Mouse (Mus musculus) yolk sac, embryonic 10.5 days (tissue): ENCODE measurements at regions not wholly inside any gene's neighbourhood (a gene's known extent, or its start where the extent isn't known, plus 50 kb on each side); places are given as distances from the start of the nearest gene placed in this dataset.
A peak's percentile ranks its signal among the peaks of the same experiment; 100 is the strongest.

ENCODE experiments used
- DNase-seq: peaks from one replicate; pipeline ENCODE4 v3.0.0-alpha.2; 2017; ENCODE audit warnings: low spot score

DNA sequence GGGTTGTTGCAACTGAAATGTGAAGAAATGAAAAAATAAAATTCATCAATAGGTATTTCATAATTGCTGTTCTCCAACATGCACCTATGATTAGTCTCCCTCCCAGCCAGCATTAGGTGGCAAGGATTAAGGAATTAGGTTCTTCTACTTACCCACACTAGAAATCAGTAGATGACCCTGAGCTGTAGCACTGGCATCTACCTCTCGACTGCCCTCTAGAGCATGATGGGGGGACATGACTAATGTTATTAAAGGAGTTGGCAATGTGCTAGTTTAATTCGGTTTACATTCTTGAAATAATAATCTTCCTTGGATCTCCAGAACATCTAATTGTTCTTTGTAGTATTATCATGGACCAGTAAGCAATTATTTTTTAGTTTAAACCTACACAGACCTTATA lies 370.9 kb downstream of the Dcdc2c start:
- DNase-seq: no peak

DNA sequence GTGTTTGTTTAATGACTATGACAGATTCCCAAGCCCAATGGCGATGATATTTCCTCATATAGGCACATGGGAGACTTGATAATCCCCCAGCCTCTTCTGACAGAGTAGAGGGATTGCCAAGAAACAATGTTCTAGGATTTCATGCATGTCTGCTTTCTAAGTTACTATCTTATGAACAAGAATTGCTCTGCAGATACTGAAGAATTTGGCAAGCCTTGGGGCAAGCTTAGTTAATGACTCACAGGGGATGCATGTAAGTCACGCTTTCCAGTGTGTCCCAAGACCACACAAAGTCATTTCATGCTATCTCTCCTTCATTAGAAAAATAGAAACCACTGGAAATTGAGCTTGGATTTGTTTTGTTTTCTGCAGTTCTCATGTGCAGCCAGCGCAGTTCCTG lies 376.2 kb downstream of the Dcdc2c start:
- no peak for DNase-seq

DNA sequence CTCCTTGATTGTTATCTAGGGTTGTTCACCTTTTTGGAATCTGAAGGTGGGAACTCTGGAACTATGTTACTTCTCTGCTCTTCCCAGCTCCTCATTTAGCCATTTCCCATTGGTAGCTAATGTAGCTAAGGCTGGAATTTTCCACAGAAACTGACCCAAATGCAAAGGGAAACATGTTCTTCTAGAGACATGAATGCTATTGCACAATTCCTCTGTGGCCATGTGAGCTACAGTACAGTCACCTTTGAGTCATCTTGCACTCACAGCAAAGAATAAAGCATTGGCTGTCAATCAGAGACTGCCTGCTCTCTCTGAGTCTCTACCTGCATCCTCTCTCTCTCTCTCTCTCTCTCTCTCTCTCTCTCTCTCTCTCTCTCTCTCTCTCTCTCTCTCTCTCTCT lies 378.1 kb downstream of the Dcdc2c start:
- no peak for DNase-seq

DNA sequence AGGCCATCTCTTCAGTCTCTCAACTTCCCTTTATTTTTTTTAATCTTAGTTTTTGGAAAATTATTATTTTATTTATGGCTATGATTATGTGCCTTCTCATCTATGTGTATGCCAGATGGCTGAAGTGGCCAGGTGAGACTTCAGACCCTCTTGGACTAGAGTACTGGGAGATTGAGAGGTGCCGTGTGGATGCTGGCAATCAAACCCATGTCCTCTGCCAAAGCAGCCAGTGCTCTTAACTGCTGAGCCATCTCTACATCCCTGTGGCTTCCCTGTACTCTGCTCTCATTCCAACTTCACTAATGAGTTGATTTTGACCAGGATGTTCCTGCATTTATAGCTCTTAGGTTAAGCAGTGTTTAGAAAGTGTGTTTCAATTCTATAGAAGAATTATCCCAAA lies 393.4 kb downstream of the Dcdc2c start:
- DNase-seq: no peak

DNA sequence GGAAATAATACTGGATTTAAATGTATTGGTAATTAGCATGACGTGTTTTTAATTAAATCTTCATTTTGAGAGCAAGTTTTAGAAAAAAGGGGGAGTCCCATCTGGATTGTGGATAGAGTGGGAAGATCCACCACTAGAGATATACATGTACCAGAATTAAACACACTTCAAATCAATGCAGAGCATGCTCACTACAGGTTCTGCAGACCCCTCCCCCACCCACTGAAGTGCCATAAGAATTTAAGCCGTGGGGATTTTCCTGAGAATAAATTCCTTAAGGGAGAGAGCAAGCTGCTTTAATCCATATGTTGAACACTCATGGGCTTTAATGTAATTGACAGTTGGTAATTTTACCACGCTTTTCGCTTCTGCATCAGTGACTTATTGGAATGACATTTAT lies 401.4 kb downstream of the Dcdc2c start:
- DNase-seq: no peak

DNA sequence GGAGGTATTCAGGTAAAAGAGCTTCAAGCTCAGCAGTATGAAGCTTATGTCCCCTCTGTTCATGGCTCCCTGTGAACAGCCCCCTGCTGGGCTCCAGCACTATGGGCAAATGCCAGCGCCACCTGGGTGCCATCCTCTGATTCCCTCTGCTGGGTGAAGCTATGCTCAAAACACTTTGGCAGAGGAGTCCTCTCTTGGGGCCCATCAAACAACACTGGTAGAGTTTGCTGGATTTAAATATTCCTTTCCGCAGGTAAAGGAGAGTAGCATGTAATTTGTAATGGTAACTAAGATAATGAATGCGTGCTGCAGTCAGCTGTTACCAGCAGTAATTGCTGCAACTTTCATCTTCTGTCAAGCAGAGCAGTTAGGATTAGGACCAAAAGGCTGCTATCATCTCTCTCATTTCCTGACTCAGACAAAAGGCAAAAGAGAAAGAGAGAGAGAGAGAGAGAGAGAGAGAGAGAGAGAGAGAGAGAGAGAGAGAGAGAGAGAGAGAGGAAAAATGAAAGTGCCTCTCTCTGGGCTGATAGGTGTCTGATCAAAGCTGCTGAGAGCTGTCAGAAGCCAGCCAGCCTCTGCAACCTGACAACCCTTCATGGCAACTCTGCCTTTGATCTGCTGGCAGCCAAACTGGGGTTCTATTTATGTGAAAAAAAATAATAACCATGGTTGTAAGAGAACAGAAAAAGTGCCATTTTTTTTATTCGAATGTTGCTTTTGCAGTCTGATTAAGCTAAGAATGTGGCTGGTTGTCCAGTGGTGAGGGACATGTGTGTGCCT lies 416.2 kb downstream of the Dcdc2c start:
- DNase-seq: no peak

DNA sequence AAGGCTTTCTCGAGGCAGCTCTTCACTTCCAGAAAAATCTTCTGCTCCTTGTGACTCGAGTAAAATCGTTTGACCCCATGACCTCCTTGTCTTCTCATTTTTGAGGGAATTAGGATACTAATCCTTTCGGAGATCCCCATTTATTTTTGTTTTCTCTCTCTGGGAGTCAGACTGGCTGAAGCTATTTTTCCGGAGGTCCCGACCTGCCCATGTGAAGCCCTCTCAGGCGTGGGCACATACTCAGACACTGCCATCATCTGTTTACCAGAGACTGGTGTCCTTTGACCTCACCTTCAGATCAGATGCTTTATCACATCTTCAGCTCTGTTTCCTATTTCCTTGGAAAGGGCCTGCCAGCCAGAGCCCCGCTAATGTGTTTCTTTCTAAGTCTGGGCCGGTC lies 429.4 kb downstream of the Dcdc2c start:
- peak; percentile 32 for DNase-seq

DNA sequence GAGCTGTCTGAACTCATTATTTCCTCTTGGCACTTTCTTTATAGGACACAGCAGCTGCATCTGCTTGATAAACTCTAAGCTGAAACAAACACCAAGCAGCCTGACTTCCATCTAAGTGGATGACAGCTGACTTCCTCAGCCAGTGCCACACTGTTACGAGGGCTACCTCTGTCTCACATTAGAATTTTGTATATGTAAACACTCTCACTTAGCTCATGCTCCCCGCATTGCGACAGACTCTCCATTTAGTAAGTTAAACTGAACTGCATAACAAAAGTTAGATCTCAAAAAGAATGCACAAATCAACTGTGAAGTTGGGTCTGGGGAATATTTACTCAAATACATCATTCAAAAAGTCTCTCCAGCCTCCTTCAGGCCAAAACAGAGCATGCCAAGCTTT lies 432.1 kb downstream of the Dcdc2c start:
- DNase-seq: no peak

DNA sequence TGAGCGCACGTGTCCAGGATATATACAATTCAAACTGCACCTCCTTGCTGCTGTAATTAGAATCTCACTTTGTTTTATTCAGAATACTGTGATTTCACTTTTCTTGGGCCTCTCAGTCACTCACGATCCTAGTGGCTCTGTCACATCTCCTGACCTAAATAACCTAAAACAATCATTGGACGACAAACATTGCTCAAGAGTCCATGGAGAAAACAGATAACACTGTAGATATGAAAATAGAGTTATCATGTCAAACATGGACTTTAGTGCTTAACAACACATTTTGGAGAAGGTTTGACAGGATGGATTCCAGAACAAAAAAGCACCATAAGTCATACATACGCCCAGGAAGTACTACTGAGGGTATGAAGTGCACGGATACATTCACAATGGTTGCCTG lies 461.5 kb downstream of the Dcdc2c start:
- no peak for DNase-seq

DNA sequence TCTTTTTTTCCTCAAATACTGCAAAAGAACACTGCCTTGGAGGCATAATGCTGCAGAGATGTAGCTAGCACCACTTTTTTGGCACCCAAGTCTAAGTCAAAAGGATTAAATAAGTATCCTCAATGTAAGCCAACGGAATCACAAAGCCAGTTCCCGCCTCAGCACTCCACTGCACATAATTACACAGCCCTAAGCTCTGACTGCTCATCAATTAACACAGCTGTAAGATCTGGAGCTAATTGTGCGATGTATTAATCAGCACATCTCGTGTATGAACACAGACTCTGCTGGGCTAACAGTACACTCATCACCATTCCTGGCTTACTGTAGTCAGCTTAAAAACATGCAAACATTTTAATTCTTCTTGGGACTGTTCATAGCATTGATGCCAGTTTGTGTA lies 466.7 kb downstream of the Dcdc2c start:
- no peak for DNase-seq

DNA sequence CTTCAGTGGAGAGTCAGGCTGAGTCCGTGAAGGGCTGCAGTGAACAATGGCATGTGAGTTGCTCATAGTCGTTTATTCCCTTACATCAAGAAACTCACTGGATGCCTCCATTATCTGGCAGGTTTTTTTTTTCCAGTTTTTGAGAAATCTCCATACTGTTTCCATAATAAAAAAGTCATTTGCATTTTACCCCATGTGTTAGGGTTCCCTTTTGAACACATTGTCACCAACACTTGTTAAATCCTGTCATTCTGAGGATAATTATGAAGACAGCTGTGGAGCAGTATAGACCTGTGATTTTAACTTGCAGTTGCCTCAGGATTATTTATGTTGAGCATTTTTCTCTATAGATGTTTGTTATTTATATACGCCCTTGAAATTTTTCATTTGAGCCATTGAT lies 475.6 kb downstream of the Dcdc2c start:
- DNase-seq: no peak

DNA sequence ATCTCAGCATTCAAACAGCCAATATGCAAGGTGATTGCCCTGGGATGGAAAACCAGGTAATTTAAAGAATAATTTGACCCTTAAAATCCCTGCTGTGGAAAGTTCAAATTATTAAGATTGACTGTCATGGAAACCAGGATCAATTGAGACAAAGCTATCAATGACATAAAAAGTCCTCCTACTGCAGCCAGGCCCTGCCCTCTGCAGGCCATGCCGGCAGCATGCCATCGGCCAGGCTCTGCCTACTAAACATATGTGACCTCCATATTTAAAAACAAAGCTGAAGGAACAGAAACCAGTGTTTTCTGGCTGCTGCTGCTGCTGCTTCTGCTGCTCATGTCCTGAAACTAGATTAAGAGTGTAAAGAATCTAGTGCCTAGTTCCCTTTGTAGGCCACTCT lies 483.6 kb downstream of the Dcdc2c start:
- no peak for DNase-seq

DNA sequence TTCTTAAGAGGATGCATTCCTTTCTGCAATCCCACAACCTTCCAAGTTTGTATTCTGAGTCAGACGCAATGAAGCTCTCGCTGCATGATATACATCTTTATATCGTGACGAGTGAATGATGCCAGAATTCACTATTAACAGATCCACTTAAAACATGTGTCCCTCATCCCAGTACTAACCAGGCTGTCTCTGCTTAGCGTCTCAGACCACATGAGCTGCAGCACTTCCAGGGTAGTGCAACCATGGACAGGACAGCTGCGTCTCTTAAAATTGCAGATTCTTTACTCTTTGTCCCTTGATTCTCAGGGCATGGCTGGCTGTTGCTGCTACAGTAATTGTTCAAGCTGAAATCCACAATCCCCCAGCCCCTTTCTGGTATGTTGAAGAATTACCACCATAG lies 491.9 kb downstream of the Dcdc2c start:
- DNase-seq: no peak

DNA sequence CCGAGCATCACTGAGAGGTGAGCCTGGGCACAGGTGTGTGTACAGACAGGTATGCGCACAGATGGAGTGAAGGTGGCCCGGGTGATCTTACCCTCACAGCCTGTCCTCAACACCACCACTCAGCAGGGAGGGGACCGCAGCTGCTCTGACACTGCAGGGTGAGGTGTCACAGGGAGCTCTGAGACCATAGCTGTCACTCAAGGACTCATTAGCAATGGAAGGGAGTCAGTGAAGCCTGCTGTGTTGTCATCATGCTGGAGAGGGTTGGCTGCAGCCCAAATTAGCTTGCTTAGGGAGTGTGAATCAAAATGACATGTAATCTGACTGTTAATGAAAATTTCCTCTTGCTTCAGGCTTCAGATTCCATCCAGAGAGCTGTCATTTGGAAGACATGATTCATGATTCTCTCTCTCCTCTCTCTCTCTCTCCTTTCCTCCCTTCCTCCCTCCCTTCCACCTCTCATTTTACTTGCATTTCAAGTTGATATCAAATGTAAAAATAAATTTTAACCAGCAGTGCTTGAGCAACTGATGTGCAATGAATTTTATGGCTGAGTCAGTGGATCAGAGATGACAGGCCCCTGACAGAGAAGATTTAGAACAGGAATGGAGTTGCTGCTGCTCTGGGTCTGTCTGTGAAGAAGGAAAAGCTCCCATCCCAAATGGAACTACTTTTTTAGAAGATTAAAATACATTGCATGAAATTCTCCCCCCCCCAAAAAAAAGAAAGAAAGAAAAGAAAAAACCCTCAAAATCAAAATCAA lies 496.5 kb downstream of the Dcdc2c start:
- DNase-seq: no peak

DNA sequence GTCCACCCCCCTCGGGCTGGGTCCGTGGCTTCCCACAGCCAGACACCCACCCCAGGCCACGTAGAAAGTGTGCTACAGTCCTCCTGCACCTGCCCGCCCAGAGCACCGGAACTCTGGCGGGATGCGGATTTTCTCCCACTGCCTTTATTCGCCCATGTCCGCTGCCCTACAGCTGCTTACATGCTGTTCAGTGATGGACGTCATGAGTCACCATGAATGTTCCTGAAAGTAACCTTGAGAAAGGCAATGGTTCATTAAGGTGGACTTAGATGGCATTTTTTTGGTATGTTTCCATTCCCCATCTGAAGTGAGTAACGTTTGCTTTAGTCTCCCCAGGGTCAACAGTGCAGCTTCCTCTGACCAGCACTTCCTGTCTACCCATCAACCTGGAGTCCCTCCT lies 497.8 kb downstream of the Dcdc2c start:
- DNase-seq: no peak

DNA sequence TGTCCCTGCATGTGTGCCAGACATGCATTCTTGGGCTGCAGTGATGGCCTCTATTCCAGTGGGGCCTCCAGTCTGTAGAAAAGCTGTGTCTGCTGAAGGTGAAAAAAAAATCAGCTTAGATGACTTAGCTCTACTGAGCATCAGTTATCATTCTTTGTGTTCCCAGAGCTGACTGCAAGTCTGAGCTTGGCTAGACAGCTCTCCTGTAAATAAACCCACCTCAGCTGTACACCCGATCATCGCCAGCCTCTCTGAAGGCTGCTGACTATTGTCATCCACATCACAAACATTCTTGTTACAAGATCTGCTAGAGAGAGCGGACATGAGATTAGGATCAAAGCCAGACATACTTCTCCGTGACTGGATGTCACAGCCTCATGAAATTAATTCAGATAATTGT lies 504.2 kb downstream of the Dcdc2c start:
- no peak for DNase-seq

DNA sequence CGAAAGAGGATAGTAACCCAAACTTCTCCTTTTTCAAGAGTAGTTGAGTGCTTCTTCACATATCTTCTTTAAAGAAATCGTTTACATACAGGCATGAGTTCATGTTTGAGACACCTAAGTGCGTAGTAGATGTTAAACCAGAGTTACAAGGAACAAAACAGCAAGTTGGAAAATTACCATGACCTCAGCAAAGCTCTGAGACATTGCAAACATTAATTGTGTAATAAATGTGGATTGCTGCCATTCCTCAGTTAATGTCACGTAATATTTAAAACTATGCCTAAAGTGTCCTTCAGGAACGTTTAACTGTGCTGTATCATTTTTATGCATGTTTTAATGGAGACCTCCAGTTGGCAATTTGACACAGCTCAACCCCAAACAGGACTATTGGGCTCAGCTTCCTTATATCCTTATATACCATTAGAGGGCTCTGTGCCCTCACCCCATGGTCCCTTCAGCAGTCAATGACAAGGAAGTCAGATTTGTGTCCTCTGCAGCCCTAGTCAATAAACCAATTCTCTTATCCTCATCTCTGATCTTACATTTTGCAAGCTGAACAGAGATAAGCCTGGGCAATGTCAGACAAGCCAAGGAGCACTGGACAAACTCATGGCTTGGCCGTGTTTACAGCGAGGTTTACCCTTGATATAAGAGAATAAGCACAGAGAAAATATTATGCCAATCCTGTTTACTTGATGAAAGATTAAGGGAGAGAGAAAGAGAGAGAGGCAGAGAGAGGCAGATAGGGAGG lies 513.9 kb downstream of the Dcdc2c start:
- no peak for DNase-seq

DNA sequence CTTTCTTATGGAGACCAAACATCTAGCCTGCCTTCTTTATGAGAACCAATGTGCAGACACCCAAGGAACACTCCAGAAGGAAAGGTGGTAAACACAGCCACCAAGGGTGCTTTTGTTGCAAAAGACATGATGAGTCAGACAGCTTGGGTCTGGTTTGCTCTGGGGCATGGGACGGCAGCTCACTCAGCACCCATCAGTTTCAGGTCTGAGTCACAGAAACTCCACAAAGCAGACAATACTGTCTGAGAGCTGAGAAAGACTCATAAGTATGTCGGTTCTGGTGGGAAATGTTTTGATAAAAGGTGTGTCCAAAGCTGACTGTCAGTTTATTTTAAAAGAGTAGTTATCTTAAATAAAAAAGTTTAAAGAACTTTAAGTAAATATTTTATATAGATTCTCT lies 553.0 kb downstream of the Dcdc2c start:
- no peak for DNase-seq

DNA sequence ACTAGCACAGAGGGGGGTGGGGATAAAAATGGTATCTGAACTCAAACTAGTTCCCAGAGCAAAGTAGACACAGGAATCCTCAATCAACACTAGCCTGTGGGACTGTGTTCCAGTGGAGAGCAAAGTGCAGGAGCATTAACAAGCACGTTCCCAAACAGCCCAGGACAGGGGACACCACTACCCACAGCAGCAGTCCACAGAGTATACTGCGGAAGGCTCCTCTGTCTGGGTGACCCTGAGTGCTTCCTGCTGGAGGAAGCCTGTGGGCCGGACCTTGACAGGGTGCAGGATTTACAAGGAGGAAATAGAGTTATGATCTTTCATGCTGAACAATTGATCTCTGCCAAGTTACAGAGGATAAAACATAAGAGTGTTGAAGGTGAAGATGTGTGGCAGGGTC lies 560.0 kb downstream of the Dcdc2c start:
- DNase-seq: no peak

DNA sequence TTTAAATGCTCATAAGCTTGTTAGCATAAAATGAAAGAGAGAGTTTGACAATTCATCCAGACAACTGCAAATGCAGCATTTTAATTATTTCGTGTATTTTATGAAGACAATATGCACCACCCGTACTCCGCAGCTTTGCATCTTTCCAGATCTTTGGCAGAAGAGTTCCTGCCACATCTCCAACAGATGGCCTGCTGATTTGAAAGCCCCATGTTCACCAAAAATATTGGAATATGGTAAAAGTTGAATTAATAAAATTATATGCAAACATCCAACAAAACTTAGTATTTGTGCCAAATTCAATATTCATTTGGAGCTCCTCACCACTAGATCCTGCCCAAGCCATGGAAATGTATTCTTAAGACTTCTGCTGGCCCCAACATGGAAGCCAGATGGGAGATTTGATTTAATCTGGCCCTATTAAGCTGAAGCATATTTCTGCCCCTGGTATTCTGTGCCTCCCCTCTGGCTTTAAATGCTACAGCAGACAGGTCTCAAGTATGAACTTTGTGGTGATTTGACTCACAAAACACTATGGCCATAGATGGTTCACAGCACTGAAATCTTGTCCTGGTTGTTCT lies 567.8 kb downstream of the Dcdc2c start:
- no peak for DNase-seq

DNA sequence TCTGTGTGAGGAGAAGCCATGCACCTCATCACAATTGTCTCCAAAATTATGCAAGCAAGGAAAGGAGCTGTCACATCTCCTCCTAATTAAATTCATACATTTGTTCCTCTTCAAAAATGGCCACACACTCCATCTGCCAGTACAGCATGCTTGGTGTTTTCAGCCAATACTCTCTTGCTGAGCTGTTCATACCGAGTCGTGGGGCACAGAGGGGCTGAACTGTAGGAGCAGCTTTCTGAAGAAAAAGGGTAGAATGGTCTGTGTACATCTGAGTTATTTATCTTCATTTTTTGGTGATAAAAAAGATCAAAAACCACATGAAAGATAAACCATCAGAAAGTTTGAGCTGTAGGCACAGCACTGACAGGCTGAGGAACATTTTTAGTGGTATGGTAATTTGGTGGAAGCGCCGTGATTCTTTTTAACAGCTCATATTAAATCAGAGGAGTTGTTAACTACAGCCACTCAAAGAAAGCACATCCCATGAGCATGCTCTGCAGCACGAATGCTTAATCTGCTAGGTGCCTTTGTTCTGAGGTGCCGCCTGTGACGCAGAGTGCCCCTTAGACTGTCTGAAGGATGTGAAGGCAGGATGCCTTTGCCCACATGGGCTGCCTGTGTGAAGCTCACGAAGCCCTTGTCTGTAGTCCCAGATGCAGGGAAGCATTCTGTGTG lies 573.8 kb downstream of the Dcdc2c start:
- DNase-seq: no peak
